Comparison of ENCODE assay signal across 24 mouse cellular contexts in genomic region chr7:65460196-65460595, GRCm38 (mm10).
"Had no signal": no experiment of that assay in that cellular context is flagged by ENCODE, and none has a peak within 500 bp of the region (broad histone marks: within the 10 kb centered on the region; RNA-seq: fewer than 3 reads in every experiment).

No protein-coding gene starts in this region.

- H3K9ac ChIP-seq: heart, embryonic 12.5 days; hindbrain, embryonic 12.5 days; hindbrain, embryonic 14.5 days; intestine, embryonic 15.5 days; limb, embryonic 12.5 days had no signal

- DNase-seq: gastrocnemius, adult 2 months; gastrocnemius, postnatal 10 days; gastrocnemius, postnatal 25 days; heart, postnatal 10 days; heart, postnatal 4 days; kidney, adult 18-20 months; kidney, adult 8-10 months; kidney, postnatal 10 days; kidney, postnatal 25 days; kidney, postnatal 4 days; liver had no signal

- H3K4me3 ChIP-seq: gastrocnemius, adult 2 months; heart, embryonic 10.5 days; heart, embryonic 12.5 days; hindbrain, embryonic 10.5 days; hindbrain, embryonic 12.5 days; intestine, embryonic 15.5 days; layer of hippocampus, adult 2 months; left cerebral cortex, adult 2 months; limb, embryonic 10.5 days; limb, embryonic 12.5 days had no signal

- H3K4me1 ChIP-seq: hindbrain, embryonic 10.5 days; hindbrain, embryonic 12.5 days; limb, embryonic 10.5 days; limb, embryonic 12.5 days had no signal

- H3K36me3 ChIP-seq: heart, embryonic 10.5 days; heart, embryonic 12.5 days; hindbrain, embryonic 10.5 days; hindbrain, embryonic 12.5 days; intestine, embryonic 15.5 days; limb, embryonic 10.5 days; limb, embryonic 12.5 days had no signal

- H3K4me2 ChIP-seq: heart, embryonic 12.5 days; hindbrain, embryonic 12.5 days; hindbrain, embryonic 14.5 days; intestine, embryonic 15.5 days; limb, embryonic 12.5 days had no signal

- H3K27me3 ChIP-seq: heart, embryonic 12.5 days; hindbrain, embryonic 12.5 days; intestine, embryonic 15.5 days; limb, embryonic 12.5 days had no signal

- H3K27ac ChIP-seq: gastrocnemius, adult 2 months; heart, embryonic 10.5 days; hindbrain, embryonic 10.5 days; hindbrain, embryonic 12.5 days; hindbrain, embryonic 14.5 days; intestine, embryonic 15.5 days; limb, embryonic 10.5 days; limb, embryonic 12.5 days had no signal

- ATAC-seq: hindbrain, embryonic 16.5 days; inflammation-experienced regulatory T-cells, adult 6 months; intestine, embryonic 15.5 days; intestine, postnatal 0 days had no signal

- H3K9me3 ChIP-seq: heart, embryonic 10.5 days; heart, embryonic 12.5 days; hindbrain, embryonic 10.5 days; hindbrain, embryonic 12.5 days; intestine, embryonic 15.5 days; limb, embryonic 10.5 days; limb, embryonic 12.5 days had no signal
